Mouse (Mus musculus) urinary bladder, adult 2 months (tissue): ENCODE results near the gene Ctxn1. TPM values are rescaled to one million over a fixed set of nuclear protein-coding genes. Genes with fewer than 3 reads are reported as not detected.

Experiments
- DNase-seq: peaks from one replicate; pipeline ENCODE4 v3.0.0; 2022; ENCODE audit warnings: low spot score
- polyA plus RNA-seq: library from polyadenylated mRNA; depleted of rRNA; stranded (reverse); fragments of >200 nt; gene quantifications from 2 replicates; pipeline ENCODE4 v1.2.3, GENCODE M21; 2012; rRNA removed

Ctxn1 gene
- polyA plus RNA-seq, 1 experiment = 98.2 TPM

DNA sequence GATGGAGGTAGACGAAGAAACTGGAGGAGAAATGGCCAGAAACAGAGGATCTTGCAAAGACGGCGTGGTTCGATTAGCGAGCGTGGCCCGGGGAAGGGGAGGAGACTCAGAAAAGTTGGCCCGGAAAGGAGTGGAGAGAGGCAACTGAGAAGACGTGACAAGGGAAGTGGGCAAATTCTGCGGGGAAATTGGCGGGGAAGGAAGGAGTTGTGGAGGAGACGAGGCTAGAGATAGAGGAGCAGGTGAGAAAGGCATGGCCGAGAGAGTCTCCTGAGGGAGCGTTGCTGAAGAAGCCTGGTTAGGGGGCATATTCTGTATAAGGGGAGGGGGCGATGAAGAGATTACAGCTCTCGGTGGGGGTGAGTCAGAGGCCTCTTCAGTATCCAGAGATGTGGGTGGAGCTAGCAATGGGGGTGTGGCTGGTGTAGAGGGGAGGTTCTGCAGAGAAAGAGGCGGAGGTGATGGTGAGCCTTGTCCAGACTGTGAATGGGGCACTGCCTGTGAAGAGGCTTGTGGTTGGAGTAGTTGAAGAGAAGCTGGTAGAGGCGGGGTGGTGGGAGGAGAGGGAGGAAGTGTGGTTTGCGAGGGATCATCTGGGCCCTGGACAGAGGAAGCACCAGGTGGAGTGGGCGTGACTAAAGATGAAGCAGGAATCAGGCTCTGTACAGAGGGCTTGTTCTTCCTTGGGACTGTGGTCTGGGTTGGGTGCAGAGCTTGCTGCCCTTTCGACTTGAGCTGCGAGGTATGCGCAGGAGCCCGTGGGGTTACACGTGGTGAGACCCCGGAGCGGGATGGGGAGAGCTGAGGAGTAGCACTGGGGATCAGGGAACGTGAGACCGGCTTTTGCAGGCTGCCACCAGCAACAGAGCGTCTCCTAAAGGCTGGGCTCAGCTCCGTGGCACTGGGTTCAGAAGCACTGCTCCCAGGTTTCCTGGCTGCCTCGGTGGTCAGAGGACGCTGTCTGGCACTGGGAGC lies 44.8 kb downstream of the Ctxn1 start:
- DNase-seq = no peak

- no peak for DNase-seq
Measured at GRCm38 (mm10) chr8:4213210-4214005, 45.7 kb downstream of the Ctxn1 start.

- DNase-seq = no peak
Measured at GRCm38 (mm10) chr8:4212809-4213209, 46.3 kb downstream of the Ctxn1 start.

GRCm38 (mm10) chr8:4211097-4211496 lies 48.0 kb downstream of the Ctxn1 start:
- no peak for DNase-seq

Other genes starting within 250 kb of the Ctxn1 start
- 15.1 and 28.6 TPM in 2 replicates for gene Cd209f, start 153.4 kb downstream of the Ctxn1 start, polyA plus RNA-seq
- 6.7 and 13.7 TPM in 2 replicates for gene Cd209g, start 125.2 kb downstream of the Ctxn1 start, polyA plus RNA-seq
- 13.7 and 19.1 TPM in 2 replicates for gene Evi5l, start 92.7 kb downstream of the Ctxn1 start, polyA plus RNA-seq
- 0.72 and 1.1 TPM in 2 replicates for gene Prr36, start 41.8 kb downstream of the Ctxn1 start, polyA plus RNA-seq
- gene Lrrc8e, start 32.4 kb downstream of the Ctxn1 start, polyA plus RNA-seq = 15.4 and 15.9 TPM in 2 replicates
- gene Map2k7, start 20.5 kb downstream of the Ctxn1 start, polyA plus RNA-seq = 39.9 and 50.3 TPM in 2 replicates
- 4.3 and 5.9 TPM in 2 replicates for gene Gm49320, start 20.4 kb downstream of the Ctxn1 start, polyA plus RNA-seq
- 31.6 and 33.6 TPM in 2 replicates for gene Tgfbr3l, start 11.1 kb downstream of the Ctxn1 start, polyA plus RNA-seq
- gene Snapc2, start 6.2 kb downstream of the Ctxn1 start, polyA plus RNA-seq = 50.9 and 56.7 TPM in 2 replicates
- gene Timm44, start 16.6 kb upstream of the Ctxn1 start, polyA plus RNA-seq = 66.5 and 76.2 TPM in 2 replicates
- 6.6 and 8.2 TPM in 2 replicates for gene Ccl25, start 65.9 kb upstream of the Ctxn1 start, polyA plus RNA-seq
- gene Elavl1, start 66.1 kb upstream of the Ctxn1 start, polyA plus RNA-seq = 61.6 and 65.9 TPM in 2 replicates
- gene Cers4, start 233.8 kb upstream of the Ctxn1 start, polyA plus RNA-seq = 44.8 and 47.9 TPM in 2 replicates